Mouse (Mus musculus) c-Kit-positive CD71-negative TER-119-negative erythroid progenitor cells, embryonic 14.5 days (primary cell): ENCODE data around the gene Afdn.
"Not testable (repeated sequence)": the region's sequence is repeated elsewhere in the genome, so short reads cannot be mapped to it uniquely, and the experiment has no call there.

ENCODE experiments used
- DNase-seq: peaks from one replicate; pipeline ENCODE4 v3.0.0-alpha.2; 2013; ENCODE audit warnings: low read depth

Afdn gene

GRCm38 (mm10) chr17:13777676-13778075 lies 17.3 kb downstream of the Afdn start:
- no peak for DNase-seq

- DNase-seq = no peak
Measured at GRCm38 (mm10) chr17:13778865-13779264, 18.5 kb downstream of the Afdn start.

GRCm38 (mm10) chr17:13781948-13782347 lies 21.6 kb downstream of the Afdn start:
- DNase-seq = no peak

GRCm38 (mm10) chr17:13783469-13783868 lies 23.1 kb downstream of the Afdn start:
- DNase-seq = no peak

- DNase-seq = not testable (repeated sequence)
Measured at GRCm38 (mm10) chr17:13790033-13790432, 29.7 kb downstream of the Afdn start.

- DNase-seq = no peak
Measured at GRCm38 (mm10) chr17:13797691-13798090, 37.4 kb downstream of the Afdn start.

- no peak for DNase-seq
Measured at GRCm38 (mm10) chr17:13802836-13803408, 42.6 kb downstream of the Afdn start.

GRCm38 (mm10) chr17:13806016-13806415 lies 45.7 kb downstream of the Afdn start:
- no peak for DNase-seq

- DNase-seq = no peak
Measured at GRCm38 (mm10) chr17:13817789-13818188, 57.5 kb downstream of the Afdn start.

GRCm38 (mm10) chr17:13819342-13819741 lies 59.0 kb downstream of the Afdn start:
- DNase-seq = no peak

GRCm38 (mm10) chr17:13820676-13821075 lies 60.3 kb downstream of the Afdn start:
- no peak for DNase-seq

GRCm38 (mm10) chr17:13825421-13825820 lies 65.1 kb downstream of the Afdn start:
- no peak for DNase-seq

GRCm38 (mm10) chr17:13830234-13830633 lies 69.9 kb downstream of the Afdn start:
- no peak for DNase-seq

GRCm38 (mm10) chr17:13830636-13831341 lies 70.5 kb downstream of the Afdn start:
- DNase-seq = peak; percentile 4

- peak; percentile 33 for DNase-seq
Measured at GRCm38 (mm10) chr17:13835876-13836275, 75.5 kb downstream of the Afdn start.

GRCm38 (mm10) chr17:13850175-13850574 lies 89.8 kb downstream of the Afdn start:
- no peak for DNase-seq

GRCm38 (mm10) chr17:13853883-13854282 lies 93.5 kb downstream of the Afdn start:
- not testable (repeated sequence) for DNase-seq

GRCm38 (mm10) chr17:13855396-13855795 lies 95.1 kb downstream of the Afdn start:
- DNase-seq = no peak

GRCm38 (mm10) chr17:13856429-13857090 lies 96.2 kb downstream of the Afdn start:
- no peak for DNase-seq

- DNase-seq = no peak
Measured at GRCm38 (mm10) chr17:13865340-13865739, 105.0 kb downstream of the Afdn start.

GRCm38 (mm10) chr17:13866951-13867351 lies 106.6 kb downstream of the Afdn start:
- no peak for DNase-seq

- DNase-seq = no peak
Measured at GRCm38 (mm10) chr17:13867475-13867874, 107.1 kb downstream of the Afdn start.

GRCm38 (mm10) chr17:13870236-13870635 lies 109.9 kb downstream of the Afdn start:
- no peak for DNase-seq
